ENCODE assay signal across 29 mouse cellular contexts in genomic region chr2:144280568-144280967, GRCm38 (mm10). TPM values are rescaled to one million over a fixed set of nuclear protein-coding genes. Genes with fewer than 3 reads are reported as not detected.
"Had no signal": no experiment of that assay in that cellular context is flagged by ENCODE, and none has a peak within 500 bp of the region (broad histone marks: within the 10 kb centered on the region; RNA-seq: fewer than 3 reads in every experiment).

No protein-coding gene starts in this region.

- H3K4me3 ChIP-seq: gastrocnemius, adult 2 months; heart, adult 2 months; hindbrain, embryonic 10.5 days; hindbrain, embryonic 12.5 days; intestine, embryonic 15.5 days; layer of hippocampus, adult 2 months; limb, embryonic 13.5 days; limb, embryonic 15.5 days; liver, embryonic 13.5 days; liver, embryonic 15.5 days had no signal

- DNase-seq: gastrocnemius, adult 2 months; gastrocnemius, postnatal 10 days; gastrocnemius, postnatal 25 days; heart, adult 2 months; heart, postnatal 14 days; heart, postnatal 4 days; kidney, adult 2 months; kidney, adult 9 months; kidney, postnatal 10 days; kidney, postnatal 25 days; kidney, postnatal 4 days; layer of hippocampus, adult 9-11 months; layer of hippocampus, postnatal 36 days; left cerebral cortex, postnatal 4 days; liver, embryonic 13.5 days had no signal

- H3K27ac ChIP-seq: gastrocnemius, adult 2 months; hindbrain, embryonic 10.5 days; hindbrain, embryonic 12.5 days; hindbrain, embryonic 14.5 days; intestine, embryonic 15.5 days; layer of hippocampus, adult 2 months; limb, embryonic 13.5 days; limb, embryonic 15.5 days; liver, embryonic 13.5 days; liver, embryonic 15.5 days had no signal

- H3K9me3 ChIP-seq: hindbrain, embryonic 10.5 days; hindbrain, embryonic 12.5 days; intestine, embryonic 15.5 days; limb, embryonic 13.5 days; limb, embryonic 15.5 days; liver, embryonic 13.5 days; liver, embryonic 15.5 days had no signal

- H3K4me2 ChIP-seq: heart, embryonic 11.5 days; hindbrain, embryonic 12.5 days; hindbrain, embryonic 14.5 days; intestine, embryonic 15.5 days; limb, embryonic 13.5 days; limb, embryonic 15.5 days; liver, embryonic 11.5 days; liver, embryonic 13.5 days; liver, embryonic 15.5 days had no signal

- H3K27me3 ChIP-seq: hindbrain, embryonic 12.5 days; intestine, embryonic 15.5 days; limb, embryonic 13.5 days; limb, embryonic 15.5 days; liver, embryonic 13.5 days; liver, embryonic 15.5 days had no signal

- H3K9ac ChIP-seq: hindbrain, embryonic 12.5 days; hindbrain, embryonic 14.5 days; intestine, embryonic 15.5 days; limb, embryonic 13.5 days; limb, embryonic 15.5 days; liver, embryonic 13.5 days; liver, embryonic 15.5 days had no signal

- ATAC-seq: hindbrain, embryonic 16.5 days; inflammation-experienced regulatory T-cells, adult 6 months had no signal

- H3K4me1 ChIP-seq: hindbrain, embryonic 12.5 days; intestine, embryonic 15.5 days; limb, embryonic 15.5 days had no signal

RNA-seq across cellular contexts. Expression of gene Ovol2, which starts 51.4 kb away (rescaled TPM):
- total RNA-seq: gastrocnemius, adult 2 months; gastrocnemius, postnatal 10 days; gastrocnemius, postnatal 25 days; gastrocnemius, postnatal 4 days; granulocyte monocyte progenitor cell, adult 5-6 weeks; heart, adult 2 months; heart, postnatal 14 days; heart, postnatal 4 days had no signal
- polyA plus RNA-seq: hindbrain, embryonic 14.5 days; hindbrain, embryonic 16.5 days; inflammation-experienced regulatory T-cells, adult 6 months; liver, embryonic 13.5 days; liver, embryonic 15.5 days had no signal
